Mouse (Mus musculus) spleen, postnatal 14 days (tissue): ENCODE results near the gene Rflnb.
"Not testable (repeated sequence)": the region's sequence is repeated elsewhere in the genome, so short reads cannot be mapped to it uniquely, and the experiment has no call there.

Experiments used
- DNase-seq, 2 experiments: peaks; one replicate each; pipeline ENCODE4 v3.0.0; 2021 to 2022; ENCODE audit warnings: low spot score in 2 of 2

Gene Rflnb

DNA sequence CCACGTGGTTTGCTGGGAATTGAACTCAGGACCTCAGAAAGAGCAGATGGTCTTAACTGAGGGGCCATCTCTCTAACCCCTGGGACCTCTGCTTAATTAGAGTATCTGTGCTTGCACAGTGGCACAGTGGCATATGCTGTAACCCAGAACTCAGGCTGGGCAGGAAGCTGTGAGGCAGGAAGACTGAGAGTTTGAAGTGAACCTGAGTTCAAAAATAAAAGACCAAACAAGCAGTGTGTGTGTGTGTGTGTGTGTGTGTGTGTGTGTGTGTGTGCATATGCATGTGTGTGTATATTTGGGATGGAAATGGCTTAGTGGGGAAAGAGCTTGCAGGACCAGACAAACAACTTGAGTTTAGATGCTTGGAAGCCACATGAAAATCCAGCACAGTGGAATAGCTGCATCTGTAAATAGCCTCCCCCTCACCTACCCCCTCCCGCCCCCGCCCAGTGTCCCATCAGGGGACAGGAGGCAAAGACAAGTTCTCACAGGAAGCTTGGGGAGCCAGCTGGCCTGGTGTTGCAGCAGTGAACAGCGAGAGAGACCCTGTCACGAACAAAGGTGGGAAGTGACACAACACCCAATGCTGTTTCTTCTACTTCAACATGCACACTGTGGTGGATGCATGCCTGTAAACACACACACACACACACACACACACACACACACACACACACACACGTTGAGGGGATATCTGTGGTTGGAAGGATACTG is 10.2 kb upstream of the Rflnb start:
- DNase-seq = no peak

DNA sequence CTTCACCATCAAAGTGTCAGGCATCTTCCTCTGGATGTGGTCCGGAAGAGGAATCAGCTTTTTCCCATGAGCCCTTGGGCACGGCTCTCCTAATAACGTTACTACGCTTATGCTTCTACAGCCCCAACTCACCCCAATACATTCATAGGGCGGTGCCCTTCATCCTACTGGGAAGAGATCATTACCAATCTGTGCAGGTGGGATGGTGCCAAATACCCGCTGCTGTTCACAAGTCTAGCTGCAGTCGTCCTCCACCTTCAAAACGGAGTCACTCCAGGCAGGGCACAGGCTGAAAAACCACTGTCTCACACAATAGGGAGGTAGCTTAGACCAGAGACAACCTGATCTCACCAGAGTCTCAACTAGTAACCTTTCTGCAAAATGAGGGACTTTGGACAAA is 7.6 kb upstream of the Rflnb start:
- no peak for DNase-seq

DNA sequence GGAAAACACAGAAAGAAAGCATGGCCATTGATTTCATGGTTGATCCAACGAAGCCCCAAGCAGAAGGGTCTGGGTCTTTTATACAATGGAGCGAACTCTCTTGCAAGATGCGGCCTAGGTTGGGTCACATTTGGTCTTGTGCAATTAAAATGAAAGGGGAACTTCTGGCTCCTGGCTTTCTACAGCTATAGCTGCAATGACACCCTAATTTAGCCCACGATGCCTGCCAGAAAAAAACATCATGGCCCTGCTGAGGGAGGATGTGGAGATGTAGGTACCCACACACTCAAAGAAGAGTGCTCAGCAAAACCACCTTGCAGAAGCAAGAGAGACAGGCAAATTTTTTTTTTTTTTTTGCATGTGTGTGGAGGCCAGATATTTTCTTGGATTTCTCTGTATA is 6.3 kb upstream of the Rflnb start:
- no peak for DNase-seq

DNA sequence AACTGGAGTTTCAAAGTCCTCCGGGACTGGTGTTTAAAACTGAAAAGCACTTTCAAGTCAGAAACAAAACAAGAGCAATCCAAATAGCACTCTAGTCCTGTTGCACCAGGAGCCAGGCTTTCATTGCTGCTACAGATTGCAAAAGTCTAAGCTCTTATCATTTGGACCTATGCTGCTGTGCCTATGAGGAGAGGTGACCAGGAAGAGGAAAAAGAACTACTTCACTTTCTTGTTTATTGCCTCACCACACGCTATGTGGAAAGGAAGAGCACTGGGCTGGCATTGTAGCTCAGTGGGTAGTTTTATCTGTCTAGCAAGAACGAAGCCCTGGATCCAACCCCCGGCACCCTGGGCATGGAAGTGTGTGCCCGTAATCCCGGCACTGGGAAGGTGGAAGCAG is 5.8 kb upstream of the Rflnb start:
- no peak for DNase-seq

DNA sequence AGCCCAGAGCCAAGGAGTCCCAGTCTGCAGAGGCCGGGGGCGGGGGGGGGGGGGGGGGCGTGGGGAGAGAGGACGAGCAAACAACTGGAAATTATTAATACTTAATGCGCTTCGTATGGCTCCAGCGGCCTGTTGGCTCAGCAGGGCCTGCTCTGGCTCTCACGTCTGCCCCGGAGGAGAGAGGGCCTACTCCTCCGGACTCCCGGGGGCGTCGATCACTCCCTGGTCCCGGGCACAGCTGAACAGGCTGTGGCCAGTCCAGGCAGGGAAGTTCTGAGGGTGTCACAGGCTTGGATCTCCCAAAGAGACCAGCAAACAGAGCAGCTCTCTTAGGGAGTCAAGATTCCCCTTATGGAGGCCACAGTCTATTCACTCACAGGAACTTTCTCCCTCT is 487 bp upstream of the Rflnb start:
- no peak for DNase-seq

DNA sequence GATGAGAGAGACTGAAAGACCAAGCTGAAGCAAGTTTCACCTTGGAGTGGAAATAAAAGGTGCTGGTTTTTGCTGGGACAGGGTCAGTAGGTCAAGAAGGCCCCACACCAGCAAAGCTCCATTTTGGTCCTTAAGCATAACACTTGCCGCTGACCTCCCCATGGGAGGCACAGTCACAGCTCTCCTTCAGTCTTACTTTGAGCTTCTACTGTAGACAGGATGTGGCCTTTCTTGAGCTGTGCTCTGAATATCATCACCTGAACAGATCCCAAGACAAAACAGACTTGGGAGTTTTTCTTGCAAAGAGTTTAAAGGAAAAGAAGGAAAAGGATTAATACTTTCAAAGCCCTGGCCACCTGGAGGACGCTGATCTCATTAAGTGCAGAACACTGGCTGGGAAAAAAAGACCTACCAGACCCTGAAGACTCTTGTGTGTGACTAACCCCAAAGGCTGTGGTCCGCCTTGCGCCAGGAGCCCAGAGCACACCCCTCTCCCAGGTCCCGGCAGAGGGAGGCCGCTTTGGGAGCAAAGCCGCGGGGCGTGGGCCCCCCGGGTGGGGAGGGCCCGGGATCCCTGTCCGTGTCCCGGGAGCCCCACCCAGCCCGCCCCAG is 949 bp downstream of the Rflnb start:
- no peak for DNase-seq

DNA sequence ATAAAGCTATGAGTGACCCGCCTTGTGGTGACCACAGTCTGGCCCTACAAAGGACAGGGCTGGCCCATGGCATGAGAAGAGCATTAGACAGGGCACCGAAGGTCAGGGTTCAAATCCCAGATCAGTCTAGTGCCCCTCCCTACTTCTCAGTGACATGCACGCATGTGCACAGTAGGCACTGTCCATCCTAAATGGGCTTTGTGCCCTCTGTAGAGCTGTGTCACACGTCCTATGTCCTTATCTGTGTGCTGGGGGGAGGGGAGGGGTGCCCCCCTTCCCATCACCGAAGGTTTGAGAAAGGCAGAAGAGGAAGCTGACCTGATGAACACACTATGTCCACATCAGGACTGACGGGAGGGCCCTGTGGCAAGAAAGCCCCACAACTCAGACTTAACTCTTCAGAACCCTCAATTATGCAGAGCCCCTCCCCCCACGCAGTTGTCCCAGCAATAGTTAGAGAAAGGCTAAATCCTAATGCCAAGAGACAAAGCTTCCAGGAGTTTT is 2.5 kb downstream of the Rflnb start:
- DNase-seq = no peak

DNA sequence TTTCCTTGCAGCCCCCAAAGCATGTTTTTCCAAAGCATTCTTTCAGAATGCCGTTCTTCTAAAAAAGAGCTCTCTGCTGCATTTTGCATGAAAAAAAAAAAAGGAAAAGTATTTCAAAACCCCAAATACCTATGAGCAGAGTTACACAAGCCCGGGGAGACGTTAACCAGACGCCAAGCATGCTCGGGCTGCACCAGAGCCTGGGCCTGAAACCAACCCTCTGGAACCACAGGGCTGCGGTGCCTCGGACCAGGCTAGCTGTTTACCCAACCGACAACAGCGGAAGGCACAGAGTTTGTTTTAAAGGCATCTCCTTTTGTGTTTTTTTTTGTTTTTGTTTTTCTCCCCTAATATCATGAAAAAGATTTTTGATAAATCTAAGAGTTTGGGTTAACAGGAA is 6.7 kb downstream of the Rflnb start:
- DNase-seq = no peak

DNA sequence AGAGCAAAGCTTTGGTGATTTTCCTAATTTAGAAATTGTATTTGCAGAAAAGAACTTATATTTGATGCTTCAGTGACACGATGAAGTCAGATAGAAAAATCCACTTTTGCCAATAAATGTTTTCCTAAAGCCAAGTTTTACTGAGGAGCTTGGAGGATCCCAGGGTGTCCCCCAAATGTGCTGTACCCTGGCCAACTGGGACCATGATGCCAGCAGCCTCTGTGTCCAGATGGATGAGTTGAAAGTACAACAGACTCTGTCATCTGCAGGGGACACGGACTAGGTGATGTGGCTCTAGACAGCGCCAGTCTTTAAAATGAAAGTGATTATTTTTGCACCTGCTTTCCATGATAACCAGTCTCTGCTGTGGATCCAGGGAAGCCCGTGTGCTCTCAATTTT is 7.7 kb downstream of the Rflnb start:
- DNase-seq = no peak

DNA sequence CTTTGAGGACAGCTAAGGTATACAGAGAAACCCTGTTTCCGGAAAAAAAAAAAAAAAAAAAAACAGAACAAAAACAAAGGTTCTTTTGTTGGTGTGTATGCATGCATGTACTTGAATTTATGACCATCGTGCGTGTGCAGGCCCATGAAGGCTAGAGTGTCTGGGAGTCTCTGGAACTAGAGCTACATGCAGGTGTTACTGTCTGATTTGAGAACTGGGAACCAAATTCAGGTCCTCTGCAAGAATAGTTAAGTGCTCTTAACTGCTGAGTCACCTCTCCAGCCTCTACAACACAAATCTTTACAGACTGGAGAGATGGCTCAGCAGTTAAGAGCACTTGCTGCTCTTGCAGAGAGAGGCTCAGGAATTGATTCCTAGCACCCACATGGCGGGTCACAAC is 11.8 kb downstream of the Rflnb start:
- no peak for DNase-seq

DNA sequence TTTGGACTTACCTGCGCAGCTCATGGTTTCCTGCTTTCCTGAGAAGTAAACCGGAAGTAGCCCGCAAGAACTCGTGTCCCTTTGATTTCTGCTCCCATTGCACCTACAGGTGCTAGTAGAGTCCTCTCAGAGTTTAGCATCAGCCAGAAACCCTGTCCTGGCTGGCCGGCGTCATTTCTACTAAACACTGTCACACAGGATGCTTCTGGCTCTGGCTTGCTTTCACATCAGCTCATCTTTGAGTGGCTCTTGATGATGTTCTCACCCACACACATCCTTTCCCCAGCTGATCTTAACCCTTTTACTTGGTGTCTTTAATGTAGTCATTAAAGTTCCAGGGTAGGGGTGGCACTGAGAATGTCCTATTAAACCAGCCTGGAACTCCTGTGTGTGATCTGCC is 12.3 kb downstream of the Rflnb start:
- DNase-seq = no peak

DNA sequence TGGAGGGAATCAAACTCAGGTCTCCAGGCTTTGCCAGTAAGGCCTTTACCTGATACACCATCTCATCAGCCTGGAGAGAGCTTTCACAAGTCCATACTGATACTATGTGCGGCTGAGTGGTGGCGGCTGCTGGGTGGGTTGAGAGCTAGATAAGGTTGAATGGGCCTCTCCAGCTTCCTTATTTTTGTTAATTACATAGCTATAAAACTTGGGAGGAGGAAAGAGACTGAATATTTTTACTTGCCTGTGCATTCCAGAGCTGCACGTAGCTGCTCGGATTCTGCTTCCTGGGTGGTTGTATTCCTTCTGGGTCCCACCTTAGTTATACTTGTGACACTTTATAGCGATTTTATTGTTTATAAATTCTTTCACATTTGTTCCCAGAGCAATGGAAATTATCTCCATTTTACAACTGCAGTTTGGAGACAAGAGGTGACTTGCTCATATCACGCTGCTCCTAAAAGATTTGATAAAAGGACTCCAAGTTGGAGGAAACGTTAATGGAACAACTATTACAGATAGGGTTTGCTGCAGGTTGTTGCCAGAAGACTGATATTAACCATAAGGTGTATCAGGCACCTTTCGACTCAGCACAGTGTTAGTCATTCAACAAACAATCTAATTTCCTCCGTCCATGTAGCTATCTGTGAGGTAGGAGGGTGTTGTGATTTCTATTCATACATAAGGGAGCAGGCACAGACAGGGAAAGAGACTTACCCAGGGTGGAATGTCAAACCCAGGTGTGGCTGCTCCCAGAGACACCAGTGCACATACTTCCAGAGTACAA is 16.6 kb downstream of the Rflnb start:
- DNase-seq = no peak

DNA sequence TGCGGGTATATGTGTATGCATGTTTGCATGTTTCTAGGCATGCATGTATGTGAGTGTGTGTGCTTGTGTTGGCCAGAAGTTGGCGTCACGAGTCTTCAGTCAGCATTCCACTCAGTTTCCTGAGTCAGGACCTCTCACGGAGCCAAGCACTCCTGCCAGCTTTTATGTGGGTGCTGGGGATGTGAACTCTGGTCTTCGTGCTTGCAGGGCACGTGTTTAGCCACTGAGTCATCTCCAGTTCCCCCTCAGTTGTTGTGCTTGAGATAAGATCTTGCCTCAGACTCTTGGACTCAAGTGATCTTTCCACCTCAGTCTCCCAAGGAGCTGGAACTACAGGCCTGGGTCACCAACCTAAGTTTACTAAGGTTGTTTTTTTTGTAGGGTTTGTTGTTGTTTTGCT is 18.5 kb downstream of the Rflnb start:
- DNase-seq = no peak

DNA sequence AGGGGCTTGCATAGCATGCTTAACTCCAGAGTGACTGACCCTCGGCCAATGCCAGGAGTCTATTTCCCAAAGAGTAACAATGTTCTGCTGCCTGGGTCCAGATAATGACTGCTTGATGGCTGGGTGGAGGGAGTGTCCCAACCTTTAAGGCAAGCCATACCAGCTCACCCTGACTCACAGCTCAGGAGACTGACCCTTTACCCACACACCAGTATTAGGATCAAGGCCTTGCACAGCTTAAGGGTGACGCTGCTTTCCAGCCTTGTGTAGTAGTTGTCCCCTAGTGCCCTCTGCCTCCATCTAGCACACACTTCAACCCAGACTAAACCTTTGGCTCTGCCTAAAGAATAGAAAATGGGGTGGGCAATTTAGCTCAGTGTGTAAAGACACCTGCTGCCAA is 19.4 kb downstream of the Rflnb start:
- DNase-seq = no peak

DNA sequence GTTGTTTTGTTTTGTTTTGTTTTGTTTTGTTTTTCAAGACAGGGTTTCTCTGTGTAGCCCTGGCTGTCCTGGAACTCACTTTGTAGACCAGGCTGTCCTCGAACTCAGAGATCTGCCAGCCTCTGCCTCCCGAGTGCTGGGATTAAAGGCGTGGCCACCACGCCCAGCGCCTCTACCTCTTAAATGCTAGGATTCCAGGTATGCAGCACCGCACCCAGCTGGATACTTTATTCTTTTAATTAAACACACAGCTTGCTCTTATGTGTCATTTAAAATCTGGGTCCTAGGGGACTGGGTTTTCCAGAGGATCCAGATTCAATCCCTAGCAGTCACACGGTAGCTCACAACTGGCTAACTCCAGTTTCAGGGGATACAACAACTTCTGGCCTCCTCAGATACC is 23.3 kb downstream of the Rflnb start:
- DNase-seq = not testable (repeated sequence)

DNA sequence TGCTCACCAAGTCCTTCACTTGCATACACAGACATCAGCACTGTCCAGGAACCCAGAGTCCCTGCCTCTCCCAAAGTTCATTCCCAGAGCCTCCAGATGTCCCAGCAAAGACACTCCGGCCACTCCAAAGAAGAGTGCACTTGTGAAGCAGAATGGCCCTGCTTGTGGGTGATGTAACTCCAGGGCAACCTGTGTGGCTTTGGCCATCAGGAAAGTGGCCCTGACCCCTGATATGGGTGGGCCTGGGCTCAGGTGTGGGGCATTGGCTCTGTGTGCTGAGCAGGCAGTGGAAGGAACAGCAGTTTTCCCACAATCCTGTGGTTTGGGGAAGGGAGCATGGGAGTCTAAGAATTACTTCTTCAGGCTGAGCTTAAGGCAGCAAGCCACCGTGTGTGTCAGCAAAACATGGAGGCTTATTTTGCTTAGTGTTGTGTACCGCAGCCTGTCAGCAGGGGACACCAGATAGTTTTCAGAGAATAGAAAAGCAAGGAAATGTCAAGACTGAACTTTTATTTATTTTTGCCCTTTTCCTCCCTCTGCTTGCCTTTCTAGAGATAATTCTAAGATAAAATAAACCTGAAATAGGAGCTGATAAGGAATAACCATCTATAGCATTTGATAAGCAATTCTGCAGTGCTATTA is 26.2 kb downstream of the Rflnb start:
- no peak for DNase-seq

DNA sequence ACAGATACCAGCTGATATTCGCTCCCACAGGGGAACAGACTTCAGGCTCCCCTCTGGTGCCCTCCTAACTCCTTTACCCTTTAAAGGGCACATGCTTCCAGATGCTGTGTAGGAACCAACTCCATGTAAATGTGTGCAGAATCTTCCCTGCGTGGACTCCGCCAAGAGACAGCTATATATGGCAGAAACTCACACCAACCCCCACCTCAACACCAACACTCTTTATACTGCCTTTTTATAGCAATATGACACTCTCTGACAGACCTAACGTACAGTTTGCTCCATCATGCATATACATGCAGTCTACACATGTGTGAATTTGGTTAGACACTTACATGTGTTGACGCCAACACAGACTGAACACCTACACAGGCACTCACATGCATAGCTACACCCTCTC is 26.9 kb downstream of the Rflnb start:
- no peak for DNase-seq

DNA sequence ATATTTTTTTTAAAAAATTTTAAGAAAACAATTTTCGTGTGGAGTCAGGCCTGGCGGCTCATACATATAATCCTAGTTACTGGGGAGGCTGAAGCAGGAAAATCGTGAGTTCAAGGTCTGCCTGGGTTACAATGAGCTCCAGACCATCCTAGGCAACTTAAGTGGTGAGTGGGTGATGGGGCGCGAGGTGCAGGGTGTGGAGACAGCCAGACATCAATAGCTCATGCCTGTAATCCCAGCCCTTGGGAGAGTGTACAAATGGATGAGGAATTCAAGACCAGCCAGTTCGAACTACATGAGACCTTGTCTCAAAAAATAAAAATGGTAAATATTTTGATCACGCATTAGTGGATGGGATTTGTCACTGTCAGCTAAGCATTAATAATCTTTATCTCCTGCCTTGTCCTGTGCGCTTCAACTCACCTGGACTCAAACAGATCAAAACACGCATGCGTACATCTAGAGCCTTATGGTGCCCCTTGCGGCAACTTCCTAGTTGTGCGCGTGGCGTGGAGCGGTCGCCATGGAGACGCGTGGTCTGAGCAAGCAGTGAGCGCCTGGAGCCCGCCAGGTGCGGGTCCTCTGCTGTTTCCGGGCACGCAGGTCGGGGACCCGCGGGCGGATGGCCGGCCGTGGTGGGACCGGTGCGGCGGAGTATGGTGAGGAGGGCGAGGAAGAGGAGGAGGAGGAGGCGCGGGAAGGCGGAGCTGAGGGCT is 28.0 kb downstream of the Rflnb start, which contains the start of gene 1700016K19Rik:
1700016K19Rik (plus strand) TSS at position 473 of the 716 bp plus-strand sequence.
- DNase-seq = peak; percentile 63 to 77

DNA sequence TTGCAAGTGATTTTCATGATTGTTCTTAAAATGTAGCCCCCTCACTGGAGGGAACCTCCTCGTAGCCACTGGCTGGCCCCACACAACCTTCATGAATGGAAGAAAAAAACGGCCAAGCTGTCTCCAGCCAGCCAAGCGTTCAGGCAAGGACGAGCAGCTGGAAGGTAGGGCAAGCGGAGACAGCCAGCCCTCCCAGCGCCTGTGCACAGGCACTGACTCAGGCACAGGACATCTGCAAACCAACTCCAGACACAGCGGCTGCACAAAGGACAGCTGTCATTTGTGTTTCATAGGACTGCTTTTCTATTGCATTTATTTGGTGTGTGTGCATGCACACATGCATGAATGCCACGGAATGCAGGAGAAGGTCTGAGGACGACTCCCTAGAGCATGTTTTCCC is 33.2 kb downstream of the Rflnb start:
- DNase-seq = no peak

DNA sequence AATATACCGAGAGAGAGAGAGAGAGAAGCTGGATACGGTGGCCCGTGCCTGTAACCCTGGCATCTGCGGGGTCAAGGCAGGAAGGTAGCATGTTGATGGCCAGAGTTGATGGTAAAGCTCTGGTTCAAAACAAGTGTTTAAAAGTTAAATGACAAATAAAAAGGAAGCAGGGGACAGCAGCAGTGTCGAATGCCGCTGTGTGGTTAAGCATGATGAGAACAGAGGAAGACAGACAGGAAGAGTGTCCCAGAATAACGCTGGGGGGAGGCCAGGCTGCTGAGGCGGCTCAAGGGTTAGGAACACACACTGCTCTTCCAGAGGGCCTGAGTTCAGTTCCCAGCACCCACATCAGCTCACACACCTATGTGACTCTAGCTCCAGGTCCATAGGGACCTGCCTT is 35.1 kb downstream of the Rflnb start:
- DNase-seq = no peak

DNA sequence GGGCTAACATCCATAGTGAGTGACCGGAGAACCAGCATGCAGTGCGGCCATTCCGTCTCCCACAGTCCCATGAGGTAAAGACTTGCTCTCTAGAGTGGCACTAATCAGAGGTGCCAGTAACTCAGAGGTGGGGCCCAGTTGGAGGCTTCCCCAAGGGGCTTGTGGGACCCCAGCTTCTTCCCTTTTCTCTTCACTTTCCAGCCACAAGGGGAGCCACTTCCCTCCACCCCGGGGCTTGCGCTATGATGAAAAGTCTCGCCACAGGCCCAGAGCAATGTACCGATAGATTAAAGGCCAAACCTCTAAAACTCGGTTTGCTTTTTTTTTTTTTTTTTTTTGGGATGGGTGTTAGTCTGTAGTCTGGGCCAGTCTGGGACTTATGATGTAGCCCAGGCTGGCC is 35.7 kb downstream of the Rflnb start:
- DNase-seq = no peak
